Mouse (Mus musculus): ENCODE data around the gene Vmn1r115. TPM values are rescaled to one million over a fixed set of nuclear protein-coding genes. Genes with fewer than 3 reads are reported as not detected.

Vmn1r115 gene
- not detected for polyA plus RNA-seq (2014; fragmentation: Illumina TruSeq; extraction: RNeasy Lipid Tissue Mini Kit (QIAGEN cat#74804); ENCODE audit: low read depth, low replicate concordance)

DNA sequence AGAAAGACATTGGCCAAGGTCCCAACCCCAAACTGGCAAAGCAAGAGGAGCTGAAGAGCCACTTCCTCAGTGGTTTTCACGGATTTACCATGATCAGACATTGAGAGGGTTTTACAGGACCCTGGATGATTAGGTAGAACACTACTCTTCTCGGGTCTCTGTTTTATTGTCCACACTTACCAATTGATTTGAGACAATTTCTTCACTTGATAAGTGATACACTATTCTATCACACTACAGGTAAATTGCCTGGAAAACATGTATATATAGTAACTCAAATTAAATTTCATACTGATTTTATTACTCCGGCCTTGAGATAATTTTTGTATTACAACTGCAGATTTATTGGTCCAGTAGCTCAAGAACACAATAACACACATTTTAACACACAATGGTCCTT, at the start of gene Vmn1r115:
TSS of gene Vmn1r115 (minus strand) at position 101 of the 400 bp plus-strand sequence.

DNA sequence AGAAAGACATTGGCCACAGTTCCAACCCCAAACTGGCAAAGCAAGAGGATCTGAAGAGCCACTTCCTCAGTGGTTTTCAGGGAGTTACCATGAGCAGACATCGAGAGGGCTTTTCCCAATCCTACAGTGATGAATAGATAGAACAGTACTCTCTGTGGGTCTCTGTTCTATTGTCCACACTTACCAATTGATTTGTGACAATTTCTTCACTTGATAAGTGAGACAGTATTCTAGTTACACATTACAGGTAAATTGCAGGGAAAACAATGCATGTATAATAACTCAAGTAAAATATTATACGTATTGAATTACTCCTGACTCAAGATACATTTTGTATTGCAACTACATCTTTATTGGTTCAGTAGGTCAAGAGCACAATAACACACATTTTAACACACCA, 39.2 kb upstream of the Vmn1r115 start, which contains the start of gene Vmn1r117:
TSS of gene Vmn1r117 (minus strand) at position 101 of the 400 bp plus-strand sequence.

DNA sequence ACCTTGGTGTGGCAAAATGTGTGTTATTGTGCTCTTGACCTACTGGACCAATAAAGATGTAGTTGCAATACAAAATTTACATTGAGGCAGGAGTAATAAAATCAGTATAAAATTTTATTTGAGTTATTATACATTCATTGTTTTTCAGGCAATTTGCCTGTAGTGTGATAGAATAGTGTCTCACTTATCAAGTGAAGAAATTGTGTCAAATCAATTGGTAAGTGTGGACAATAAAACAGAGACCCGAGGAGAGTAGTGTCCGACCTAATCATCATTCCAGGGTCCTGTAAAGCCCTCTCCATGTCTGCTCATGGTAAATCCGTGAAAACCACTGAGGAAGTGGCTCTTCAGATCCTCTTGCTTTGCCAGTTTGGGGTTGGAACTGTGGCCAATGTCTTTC, 27.2 kb upstream of the Vmn1r115 start, which contains the start of gene Vmn1r116:
TSS of gene Vmn1r116 (plus strand) at position 301 of the 400 bp plus-strand sequence.

GRCm38 (mm10) chr7:20812086-20812485, 32.7 kb downstream of the Vmn1r115 start, which contains the start of gene Vmn1r114:
Gene Vmn1r114, minus strand, starts transcription at chr7:20812186.

Other genes with a start within 250 kb of the Vmn1r115 start
- gene Gm4513, start 246.0 kb downstream of the Vmn1r115 start, polyA plus RNA-seq (2014; fragmentation: Illumina TruSeq; extraction: RNeasy Lipid Tissue Mini Kit (QIAGEN cat#74804); ENCODE audit: low read depth, low replicate concordance) = not detected
- gene Vmn1r107, start 176.1 kb downstream of the Vmn1r115 start, polyA plus RNA-seq (2014; fragmentation: Illumina TruSeq; extraction: RNeasy Lipid Tissue Mini Kit (QIAGEN cat#74804); ENCODE audit: low read depth, low replicate concordance) = not detected
- gene Vmn1r111, start 141.8 kb downstream of the Vmn1r115 start, polyA plus RNA-seq (2014; fragmentation: Illumina TruSeq; extraction: RNeasy Lipid Tissue Mini Kit (QIAGEN cat#74804); ENCODE audit: low read depth, low replicate concordance) = not detected
- gene Gm10668, start 114.4 kb downstream of the Vmn1r115 start, polyA plus RNA-seq (2014; fragmentation: Illumina TruSeq; extraction: RNeasy Lipid Tissue Mini Kit (QIAGEN cat#74804); ENCODE audit: low read depth, low replicate concordance) = not detected
- not detected for gene Vmn1r112, start 73.8 kb downstream of the Vmn1r115 start, polyA plus RNA-seq (2014; fragmentation: Illumina TruSeq; extraction: RNeasy Lipid Tissue Mini Kit (QIAGEN cat#74804); ENCODE audit: low read depth, low replicate concordance)
- gene Vmn1r113, start 57.7 kb downstream of the Vmn1r115 start, polyA plus RNA-seq (2014; fragmentation: Illumina TruSeq; extraction: RNeasy Lipid Tissue Mini Kit (QIAGEN cat#74804); ENCODE audit: low read depth, low replicate concordance) = not detected
- gene Vmn1r114, start 32.8 kb downstream of the Vmn1r115 start, polyA plus RNA-seq (2014; fragmentation: Illumina TruSeq; extraction: RNeasy Lipid Tissue Mini Kit (QIAGEN cat#74804); ENCODE audit: low read depth, low replicate concordance) = not detected
- not detected for gene Vmn1r116, start 27.3 kb upstream of the Vmn1r115 start, polyA plus RNA-seq (2014; fragmentation: Illumina TruSeq; extraction: RNeasy Lipid Tissue Mini Kit (QIAGEN cat#74804); ENCODE audit: low read depth, low replicate concordance)
- not detected for gene Vmn1r117, start 39.1 kb upstream of the Vmn1r115 start, polyA plus RNA-seq (2014; fragmentation: Illumina TruSeq; extraction: RNeasy Lipid Tissue Mini Kit (QIAGEN cat#74804); ENCODE audit: low read depth, low replicate concordance)
- gene Vmn1r118, start 67.4 kb upstream of the Vmn1r115 start, polyA plus RNA-seq (2014; fragmentation: Illumina TruSeq; extraction: RNeasy Lipid Tissue Mini Kit (QIAGEN cat#74804); ENCODE audit: low read depth, low replicate concordance) = not detected
- gene Vmn1r119, start 167.5 kb upstream of the Vmn1r115 start, polyA plus RNA-seq (2014; fragmentation: Illumina TruSeq; extraction: RNeasy Lipid Tissue Mini Kit (QIAGEN cat#74804); ENCODE audit: low read depth, low replicate concordance) = not detected
- gene Vmn1r120, start 208.8 kb upstream of the Vmn1r115 start, polyA plus RNA-seq (2014; fragmentation: Illumina TruSeq; extraction: RNeasy Lipid Tissue Mini Kit (QIAGEN cat#74804); ENCODE audit: low read depth, low replicate concordance) = not detected